Mouse (Mus musculus): ENCODE measurements around the gene Suox.
A peak's percentile ranks its signal among the peaks of the same experiment; 100 is the strongest.
"Not testable (repeated sequence)": the region's sequence is repeated elsewhere in the genome, so short reads cannot be mapped to it uniquely, and the experiment has no call there.

Suox gene

GRCm38 (mm10) chr10:128673763-128674468 is at the start of gene Suox:
Gene Suox, minus strand, starts transcription at chr10:128674073.
- DNase-seq (ENCODE audit: low spot score) = peak; percentile 64

- no peak for DNase-seq (ENCODE audit: low spot score)
Measured at GRCm38 (mm10) chr10:128715559-128716537, 42.0 kb upstream of the Suox start.

GRCm38 (mm10) chr10:128711318-128711717 is 37.4 kb upstream of the Suox start:
- DNase-seq (ENCODE audit: low spot score) = not testable (repeated sequence)

- DNase-seq (ENCODE audit: low spot score) = no peak
Measured at GRCm38 (mm10) chr10:128705317-128705693, 31.4 kb upstream of the Suox start.

GRCm38 (mm10) chr10:128704491-128705316 is 30.8 kb upstream of the Suox start, which contains the start of gene Cdk2:
Gene Cdk2, minus strand, starts transcription at chr10:128705031.
- peak; percentile 89 for DNase-seq (ENCODE audit: low spot score)

GRCm38 (mm10) chr10:128703895-128704294 is 30.0 kb upstream of the Suox start, which contains the start of gene Pmel:
Gene Pmel, plus strand, starts transcription at chr10:128704195.
- DNase-seq (ENCODE audit: low spot score) = no peak

- DNase-seq (ENCODE audit: low spot score) = peak; percentile 49
Measured at GRCm38 (mm10) chr10:128702328-128703007, 28.6 kb upstream of the Suox start.

GRCm38 (mm10) chr10:128700712-128701111 is 26.8 kb upstream of the Suox start:
- DNase-seq (ENCODE audit: low spot score) = no peak

GRCm38 (mm10) chr10:128699611-128700010 is 25.7 kb upstream of the Suox start:
- DNase-seq (ENCODE audit: low spot score) = no peak

GRCm38 (mm10) chr10:128699006-128699405 is 25.1 kb upstream of the Suox start:
- no peak for DNase-seq (ENCODE audit: low spot score)

- DNase-seq (ENCODE audit: low spot score) = no peak
Measured at GRCm38 (mm10) chr10:128697072-128697725, 23.3 kb upstream of the Suox start.

GRCm38 (mm10) chr10:128695992-128696807 is 22.3 kb upstream of the Suox start, which contains the start of gene Rab5b:
Gene Rab5b, minus strand, starts transcription at chr10:128696264.
- DNase-seq (ENCODE audit: low spot score) = peak; percentile 99

GRCm38 (mm10) chr10:128695411-128695991 is 21.6 kb upstream of the Suox start:
- DNase-seq (ENCODE audit: low spot score) = no peak

- DNase-seq (ENCODE audit: low spot score) = no peak
Measured at GRCm38 (mm10) chr10:128674469-128675008, 666 bp upstream of the Suox start.

- no peak for DNase-seq (ENCODE audit: low spot score)
Measured at GRCm38 (mm10) chr10:128671148-128671547, 2.7 kb downstream of the Suox start.

GRCm38 (mm10) chr10:128668790-128669672 is 4.8 kb downstream of the Suox start:
- peak; percentile 32 for DNase-seq (ENCODE audit: low spot score)

- DNase-seq (ENCODE audit: low spot score) = no peak
Measured at GRCm38 (mm10) chr10:128665806-128666205, 8.1 kb downstream of the Suox start.

- no peak for DNase-seq (ENCODE audit: low spot score)
Measured at GRCm38 (mm10) chr10:128665307-128665706, 8.6 kb downstream of the Suox start.
